Mouse (Mus musculus) ES-Bruce4 (cell line): ENCODE data around the gene Notum. TPM values are rescaled to one million over a fixed set of nuclear protein-coding genes. Genes with fewer than 3 reads are reported as not detected.

Experiments used
- H3K27ac ChIP-seq: 2 replicates; pipeline ENCODE4 v1.5.1; 2012; ENCODE audit warnings: low read length, inconsistent platforms; ENCODE audit not compliant: insufficient read depth
- H3K27me3 ChIP-seq: 2 replicates; pipeline ENCODE4 v1.6.1; 2012; ENCODE audit warnings: mild to moderate bottlenecking, low read length, inconsistent platforms; ENCODE audit not compliant: control insufficient read depth, poor library complexity, insufficient read depth, severe bottlenecking
- H3K36me3 ChIP-seq: 2 replicates; pipeline ENCODE4 v1.6.1; 2012; ENCODE audit warnings: inconsistent platforms, mild to moderate bottlenecking, low read length, moderate library complexity; ENCODE audit not compliant: control insufficient read depth, poor library complexity, insufficient read depth, severe bottlenecking
- H3K4me1 ChIP-seq: one replicate; pipeline ENCODE4 v1.8.1; 2011; ENCODE audit warnings: low read length; ENCODE audit not compliant: control insufficient read depth, insufficient read depth
- H3K4me3 ChIP-seq: 2 replicates; pipeline ENCODE4 v1.5.1; 2011; ENCODE audit warnings: low read depth, mild to moderate bottlenecking, low read length
- H3K9ac ChIP-seq: 2 replicates; pipeline ENCODE4 v1.6.1; 2012; ENCODE audit warnings: low read depth, mild to moderate bottlenecking, inconsistent platforms; ENCODE audit not compliant: poor library complexity, severe bottlenecking
- H3K9me3 ChIP-seq: replicated peaks from 2 replicates; pipeline ENCODE4 v1.6.1; 2012; ENCODE audit warnings: mild to moderate bottlenecking, low read length, inconsistent platforms; ENCODE audit not compliant: control insufficient read depth, poor library complexity, insufficient read depth, severe bottlenecking
- CTCF ChIP-seq: IDR thresholded peaks from one replicate; pipeline ENCODE4 v1.8.1; 2011; ENCODE audit warnings: low read depth, low read length
- EP300 ChIP-seq: IDR thresholded peaks from 2 replicates; pipeline ENCODE4 v1.6.1; 2011; ENCODE audit warnings: low read depth, low read length; ENCODE audit not compliant: insufficient read depth
- POLR2A ChIP-seq: IDR thresholded peaks from one replicate; pipeline ENCODE4 v1.8.1; 2011; ENCODE audit warnings: low read length; ENCODE audit not compliant: insufficient read depth
- polyA plus RNA-seq: library from polyadenylated mRNA; stranded (reverse); fragments of >200 nt; gene quantifications from 2 replicates; pipeline ENCODE4 v1.2.4, GENCODE M21; 2011; ENCODE audit warnings: low read depth; ENCODE audit not compliant: missing spikeins, insufficient read depth, insufficient read length

Gene Notum
- polyA plus RNA-seq, 1 experiment, result 2.3 TPM

DNA sequence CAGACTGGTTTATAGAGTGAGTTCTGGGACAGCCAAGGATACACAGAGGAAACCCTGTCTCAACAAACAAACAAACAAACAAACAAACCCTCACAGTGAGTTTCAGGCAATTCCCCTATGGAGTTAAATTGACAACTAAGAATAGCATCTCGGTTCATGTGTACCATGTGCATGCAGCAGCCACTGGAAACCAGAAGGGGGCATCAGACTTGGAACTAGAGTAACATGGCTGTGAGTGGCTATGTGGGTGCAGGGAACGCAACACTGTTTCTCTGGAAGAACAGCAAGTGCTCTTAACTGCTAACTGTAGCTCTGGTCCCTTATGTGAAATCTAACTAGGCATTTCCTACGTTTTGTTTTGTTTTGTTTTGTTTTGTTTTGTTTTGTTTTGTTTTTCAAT is 9.1 kb downstream of the Notum start:
- no peaks in the 10 kb centered on the region for H3K4me1 ChIP-seq
- no peak overlapping the region for H3K9ac ChIP-seq
- no peaks in the 10 kb centered on the region for H3K27me3 ChIP-seq
- no peak overlapping the region for H3K27ac ChIP-seq
- H3K4me3 ChIP-seq, result no peak overlapping the region
- no peaks in the 10 kb centered on the region for H3K9me3 ChIP-seq
- H3K36me3 ChIP-seq, result no peaks in the 10 kb centered on the region
- TF ChIP-seq EP300 (no peak), CTCF (peak; percentile 46)

DNA sequence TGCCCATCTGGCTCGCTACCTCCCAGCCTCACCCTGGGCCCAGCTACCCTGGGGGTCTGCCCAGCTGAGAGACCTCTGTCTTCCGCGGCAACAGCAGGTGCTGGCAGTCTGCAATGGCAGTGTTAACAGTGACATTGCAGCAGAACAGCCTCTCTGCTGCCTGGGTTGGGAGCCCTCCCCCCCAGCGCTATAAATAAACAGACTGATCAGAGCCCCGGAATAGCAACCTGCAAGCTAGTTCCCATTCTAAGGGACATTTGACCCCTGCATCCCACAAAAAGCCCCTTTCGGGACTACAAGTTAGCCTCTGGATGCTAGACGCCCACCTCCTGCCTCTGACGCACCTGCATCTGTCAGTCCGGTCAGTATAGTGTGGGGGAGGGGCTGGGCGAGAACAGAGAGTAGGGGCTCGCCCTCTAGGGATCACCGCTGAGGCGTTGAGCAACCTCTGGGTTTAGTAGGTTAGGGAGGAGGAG is 12.9 kb downstream of the Notum start, which contains the start of gene Myadml2:
Myadml2 (minus strand) TSS at position 158 of the 476 bp plus-strand sequence.
- Histone ChIP-seq H3K27me3 (no peaks in the 10 kb centered on the region), H3K4me3 (peak within 1 kb of the TSS; percentile 53), H3K27ac (no peak within 1 kb of the TSS), H3K9ac (no peak within 1 kb of the TSS), H3K4me1 (no peaks in the 10 kb centered on the region), H3K36me3 (no peaks in the 10 kb centered on the region), H3K9me3 (no peaks in the 10 kb centered on the region)
- TF ChIP-seq CTCF (no peak), EP300 (peak; percentile 68; the same call in 1 of the 2 replicates)

DNA sequence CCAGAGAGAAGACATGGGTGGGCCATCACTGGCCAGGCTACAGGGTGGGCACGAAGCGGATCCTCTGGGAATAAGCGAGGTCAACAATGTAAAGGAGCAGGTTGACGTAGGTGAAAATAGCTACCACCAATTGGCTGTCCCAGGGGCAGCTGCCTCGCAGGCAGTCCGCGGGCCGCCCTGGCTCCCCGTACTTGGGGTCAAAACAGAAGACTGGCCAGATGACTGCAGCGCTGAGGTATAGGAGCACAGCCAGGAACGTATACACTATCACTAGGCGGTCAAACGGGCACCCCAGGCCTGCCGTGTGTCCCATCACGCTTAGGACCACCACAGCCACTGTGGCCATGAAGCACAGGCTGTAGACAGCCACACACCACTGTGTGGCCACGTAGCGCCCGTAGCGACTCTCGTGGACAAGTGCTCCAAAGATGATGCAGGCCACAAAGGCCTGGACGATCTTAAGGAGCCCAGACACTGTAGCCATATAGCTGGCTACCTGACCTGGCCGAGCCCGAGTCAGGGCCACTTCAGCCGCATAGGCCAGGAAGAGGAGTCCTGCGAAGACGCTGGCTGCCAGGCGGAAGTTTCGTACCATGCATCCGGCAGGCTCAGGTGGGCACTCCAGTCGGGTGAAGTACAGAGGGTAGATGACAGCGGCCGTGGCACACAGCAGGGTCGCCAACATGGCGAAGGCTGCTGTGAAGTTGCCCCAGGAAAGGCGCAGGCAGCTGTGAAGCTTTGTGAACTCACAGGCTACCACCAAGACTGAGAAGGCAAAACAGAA is 13.7 kb downstream of the Notum start:
- no peaks in the 10 kb centered on the region for H3K27me3 ChIP-seq
- TF ChIP-seq EP300 (no peak), POLR2A (no peak), CTCF (no peak)
- peak overlapping the region; percentile 53 for H3K4me3 ChIP-seq
- peaks cover 4% of the 10 kb centered on the region for H3K4me1 ChIP-seq
- H3K36me3 ChIP-seq, result no peaks in the 10 kb centered on the region
- no peak overlapping the region for H3K9ac ChIP-seq
- H3K9me3 ChIP-seq, result no peaks in the 10 kb centered on the region
- no peak overlapping the region for H3K27ac ChIP-seq

DNA sequence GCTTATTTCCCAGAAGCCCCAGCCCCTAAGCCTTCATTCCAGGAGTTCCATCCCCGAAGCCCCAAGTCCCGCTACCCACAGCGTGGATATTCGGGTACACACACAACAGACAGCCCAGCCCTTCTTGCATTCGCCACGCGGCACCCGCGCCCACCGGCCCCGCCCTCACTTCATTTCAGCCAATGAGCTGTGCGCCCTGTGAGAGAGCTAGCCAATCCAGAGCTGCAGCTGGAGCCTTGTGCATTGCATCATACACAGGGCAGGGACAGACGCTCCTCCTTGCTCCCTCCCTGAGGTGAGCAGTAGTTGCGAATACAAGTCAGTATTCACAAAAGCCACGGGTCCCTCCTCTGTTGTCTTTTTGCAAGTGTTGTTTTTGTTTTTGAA is 17.4 kb downstream of the Notum start, which contains the start of gene Pycr1:
Pycr1 (minus strand) TSS at position 169 of the 387 bp plus-strand sequence.
- H3K36me3 ChIP-seq, result no peaks in the 10 kb centered on the region
- H3K4me1 ChIP-seq, result peaks cover 9% of the 10 kb centered on the region
- no peak within 1 kb of the TSS for H3K27ac ChIP-seq
- no peaks in the 10 kb centered on the region for H3K9me3 ChIP-seq
- peak within 1 kb of the TSS; percentile 68 for H3K9ac ChIP-seq
- TF ChIP-seq EP300, result no peak
- TF ChIP-seq CTCF, result no peak
- TF ChIP-seq POLR2A, result peak; percentile 77
- H3K4me3 ChIP-seq, result peak within 1 kb of the TSS; percentile 69
- H3K27me3 ChIP-seq, result no peaks in the 10 kb centered on the region

DNA sequence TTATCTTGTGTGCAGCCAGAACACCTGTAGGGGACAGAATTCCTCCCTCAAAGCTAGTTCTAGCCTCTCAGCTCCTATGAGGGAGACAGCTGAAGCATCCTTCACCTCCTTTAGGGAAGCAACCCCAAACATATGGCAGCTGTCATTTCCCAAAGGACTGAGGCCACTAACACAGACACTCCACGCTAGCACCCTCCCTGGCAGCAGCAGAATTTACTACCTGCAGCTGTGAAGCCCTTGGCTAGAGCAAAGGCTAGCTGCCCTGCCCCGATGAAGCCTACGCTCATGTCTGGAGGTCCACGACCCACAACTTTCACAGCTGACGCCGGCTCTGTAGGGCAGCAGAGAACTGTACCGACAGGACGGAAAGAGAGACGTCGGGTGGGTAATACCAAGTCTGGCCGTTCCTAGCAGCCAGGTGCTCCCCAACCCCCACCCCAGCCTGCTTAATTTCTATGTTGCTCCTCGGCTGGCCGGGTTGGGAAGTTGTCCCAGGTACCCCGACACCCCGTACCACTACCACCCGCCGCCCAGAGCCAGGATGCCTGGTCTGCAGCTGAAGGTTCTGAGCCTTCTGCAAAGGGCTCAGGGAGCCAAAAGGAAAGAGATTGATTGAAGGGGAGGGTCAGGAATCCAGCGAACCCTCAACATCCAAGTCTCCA is 17.9 kb downstream of the Notum start:
- H3K27ac ChIP-seq, result no peak overlapping the region
- no peaks in the 10 kb centered on the region for H3K27me3 ChIP-seq
- no peaks in the 10 kb centered on the region for H3K36me3 ChIP-seq
- H3K9me3 ChIP-seq, result no peaks in the 10 kb centered on the region
- TF ChIP-seq CTCF (no peak), POLR2A (no peak), EP300 (no peak)
- H3K4me1 ChIP-seq, result peaks cover 9% of the 10 kb centered on the region
- H3K9ac ChIP-seq, result peak overlapping the region; percentile 68
- peak overlapping the region; percentile 69 for H3K4me3 ChIP-seq

DNA sequence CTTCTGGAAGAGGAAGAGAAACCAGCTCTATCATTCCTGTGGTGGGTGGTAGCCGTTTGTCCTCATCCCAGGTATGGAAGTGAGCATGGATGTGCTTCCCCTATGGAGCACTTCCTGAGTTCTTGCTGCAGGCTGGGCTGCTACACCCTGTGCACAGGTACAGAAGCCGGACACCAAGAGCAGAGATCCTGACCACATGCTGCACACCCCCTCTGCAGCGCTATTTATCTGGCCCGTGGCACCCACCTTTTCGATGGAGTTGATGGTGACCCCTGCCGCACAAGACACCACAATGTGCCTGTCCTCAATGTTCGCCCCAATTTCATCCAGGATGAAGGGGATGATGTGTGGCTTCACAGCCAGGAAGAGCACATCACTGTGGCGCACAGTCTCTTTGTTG is 19.1 kb downstream of the Notum start:
- Histone ChIP-seq H3K9ac (no peak overlapping the region), H3K4me1 (peaks cover 9% of the 10 kb centered on the region), H3K36me3 (no peaks in the 10 kb centered on the region), H3K4me3 (no peak overlapping the region), H3K27ac (no peak overlapping the region), H3K9me3 (no peaks in the 10 kb centered on the region), H3K27me3 (no peaks in the 10 kb centered on the region)
- TF ChIP-seq EP300 (no peak), CTCF (no peak), POLR2A (no peak)
